Mouse (Mus musculus) heart, adult 2 months (tissue): ENCODE results near the gene Tysnd1.

Source experiments
- CTCF ChIP-seq: fragments of 200-600 bp; IDR thresholded peaks from 2 replicates; pipeline ENCODE4 v1.8.1; 2022; ENCODE audit warnings: antibody characterized with exemption, mild to moderate bottlenecking, moderate library complexity
- POLR2A ChIP-seq: fragments of 200-500 bp; IDR thresholded peaks from 2 replicates; pipeline ENCODE4 v1.6.1; 2011; ENCODE audit warnings: mild to moderate bottlenecking, low read depth, low read length, control low read depth; ENCODE audit not compliant: insufficient read depth

DNA sequence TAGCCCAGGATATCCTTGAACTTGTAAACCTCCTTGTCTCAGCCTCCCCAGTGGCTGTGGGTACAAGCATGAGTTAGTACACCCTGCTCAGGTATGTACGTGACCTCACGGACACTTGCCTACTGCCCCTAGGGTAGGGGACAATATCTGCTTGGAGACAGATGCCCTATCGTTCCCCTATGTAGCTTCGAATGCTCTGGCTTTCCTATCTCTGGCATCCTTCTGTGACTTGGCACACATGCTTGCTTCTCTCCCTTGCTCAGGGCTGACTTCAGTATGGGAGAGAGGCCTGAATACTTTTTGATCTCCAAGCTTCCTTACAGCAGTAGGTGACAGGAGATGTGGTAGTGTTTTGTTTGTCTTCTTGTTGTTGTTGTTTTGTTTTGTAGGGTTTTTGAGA is 18.8 kb downstream of the Tysnd1 start:
- TF ChIP-seq CTCF (no peak), POLR2A (no peak)
